Mouse (Mus musculus) lung, adult 2 months (tissue): ENCODE measurements around the gene Eif2b3.

Experiments used
- CTCF ChIP-seq: fragments of 200-500 bp; IDR thresholded peaks from 2 replicates; pipeline ENCODE4 v1.5.1; 2011; ENCODE audit warnings: mild to moderate bottlenecking, low read length, control low read depth; ENCODE audit not compliant: insufficient read depth
- POLR2A ChIP-seq: fragments of 200-500 bp; IDR thresholded peaks from 2 replicates; pipeline ENCODE4 v1.6.1; 2011; ENCODE audit warnings: low read depth, mild to moderate bottlenecking, control low read depth, low read length, borderline replicate concordance; ENCODE audit errors: extremely low read depth

DNA sequence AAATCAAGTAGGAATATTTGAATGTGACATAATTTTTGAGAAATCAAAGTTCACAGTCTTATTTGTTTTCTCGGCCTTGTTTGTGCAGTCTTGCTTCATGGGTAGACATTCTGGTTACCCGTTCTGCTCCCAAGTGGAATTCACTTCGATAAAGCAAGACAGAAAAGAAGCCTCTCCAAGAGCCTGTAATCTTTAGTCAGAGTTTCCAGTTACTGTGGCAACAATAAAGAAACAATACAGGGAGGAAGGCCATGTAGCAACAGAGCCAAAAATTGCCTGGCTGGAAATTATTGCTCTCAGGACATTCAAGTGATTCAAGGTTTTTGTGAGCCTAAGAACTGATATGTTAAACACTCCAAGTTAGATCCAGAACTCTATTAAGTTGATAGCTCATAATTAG is 29.6 kb downstream of the Eif2b3 start:
- TF ChIP-seq POLR2A (no peak), CTCF (no peak)
